Mouse (Mus musculus): Measurements from ENCODE around the gene Epop. TPM values are rescaled to one million over a fixed set of nuclear protein-coding genes. Genes with fewer than 3 reads are reported as not detected.

Gene Epop
- total RNA-seq, 2 experiments from 2014 or later = 2.5 to 7.5 TPM

GRCm38 (mm10) chr11:97597945-97598691, 31.4 kb downstream of the Epop start:
- ATAC-seq (replicated peaks; ENCODE audit: poor library complexity, severe bottlenecking) = no peak

DNA sequence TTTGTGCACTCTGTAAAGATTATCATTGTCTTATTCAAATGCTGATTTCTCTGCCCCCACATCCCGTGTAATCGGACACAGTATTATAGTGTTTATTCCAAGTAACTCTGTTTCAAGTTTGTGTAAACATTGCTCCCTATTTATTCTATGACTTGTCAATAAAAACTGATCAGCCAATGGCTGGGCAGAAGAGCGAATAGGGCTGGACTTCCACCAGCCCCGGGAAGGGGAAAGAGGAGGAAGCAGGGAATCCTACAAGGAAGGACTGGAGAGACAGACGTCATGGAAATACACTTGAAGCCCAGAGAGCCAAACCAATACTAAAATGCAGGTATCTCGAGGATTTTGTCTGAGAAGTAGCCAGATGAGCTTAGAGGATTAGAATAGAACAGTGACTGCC, 35.4 kb downstream of the Epop start:
- ATAC-seq (replicated peaks; ENCODE audit: poor library complexity, severe bottlenecking) = no peak

DNA sequence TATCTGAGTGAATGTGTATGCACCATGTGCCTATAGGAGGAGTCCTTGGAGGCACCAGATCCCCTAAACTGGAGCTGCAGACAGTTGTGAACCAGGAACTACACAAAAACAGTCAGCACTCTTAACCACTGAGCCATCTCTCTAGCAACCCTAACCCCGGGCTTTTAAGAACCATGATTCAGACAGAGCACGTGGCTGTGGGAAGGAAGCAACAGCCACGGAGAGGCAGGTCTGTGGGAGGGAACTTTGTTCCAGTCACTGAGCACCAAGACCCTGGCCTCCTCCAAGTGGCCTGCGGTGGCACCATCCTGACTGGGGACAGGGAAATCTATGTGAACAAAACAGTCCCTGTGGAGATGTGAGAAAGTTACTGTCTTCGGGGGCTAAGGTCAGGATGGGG, 37.6 kb downstream of the Epop start:
- ATAC-seq (replicated peaks; ENCODE audit: poor library complexity, severe bottlenecking) = peak; percentile 22; the same call in 1 of the 2 replicates

- ATAC-seq (replicated peaks; ENCODE audit: poor library complexity, severe bottlenecking) = no peak
These were observed 39.1 kb downstream of the Epop start for GRCm38 (mm10) chr11:97590227-97590960.

GRCm38 (mm10) chr11:97589216-97589615, 40.3 kb downstream of the Epop start:
- ATAC-seq (replicated peaks; ENCODE audit: poor library complexity, severe bottlenecking) = no peak

GRCm38 (mm10) chr11:97585932-97586331, 43.6 kb downstream of the Epop start:
- ATAC-seq (replicated peaks; ENCODE audit: poor library complexity, severe bottlenecking) = no peak

- no peak for ATAC-seq (replicated peaks; ENCODE audit: poor library complexity, severe bottlenecking)
These were observed 45.0 kb downstream of the Epop start for GRCm38 (mm10) chr11:97584476-97584875.

- ATAC-seq (replicated peaks; ENCODE audit: poor library complexity, severe bottlenecking) = no peak
These were observed 50.2 kb downstream of the Epop start for GRCm38 (mm10) chr11:97579088-97579857.

- ATAC-seq (replicated peaks; ENCODE audit: poor library complexity, severe bottlenecking) = no peak
These were observed 51.2 kb downstream of the Epop start for GRCm38 (mm10) chr11:97578286-97578685.

Other genes with a start within 250 kb of the Epop start
- gene Arhgap23, start 214.2 kb downstream of the Epop start, total RNA-seq (2014; fragmentation: Nextera tagmentation) = 9.7 and 13.0 TPM in 2 replicates
- 3.4 and 4.0 TPM in 2 replicates for gene Arhgap23, start 214.2 kb downstream of the Epop start, total RNA-seq (2017)
- not detected in 2 replicates for gene 4933428G20Rik, start 129.4 kb downstream of the Epop start, total RNA-seq (2014; fragmentation: Nextera tagmentation)
- gene 4933428G20Rik, start 129.4 kb downstream of the Epop start, total RNA-seq (2017) = 0.22 TPM in 1 of 2 replicates, not detected in the other
- not detected in 2 replicates for gene Srcin1, start 53.5 kb downstream of the Epop start, total RNA-seq (2014; fragmentation: Nextera tagmentation)
- gene Srcin1, start 53.5 kb downstream of the Epop start, total RNA-seq (2017) = not detected in 2 replicates
- 5.7 and 8.5 TPM in 2 replicates for gene Mllt6, start 33.7 kb upstream of the Epop start, total RNA-seq (2014; fragmentation: Nextera tagmentation)
- gene Mllt6, start 33.7 kb upstream of the Epop start, total RNA-seq (2017) = 4.9 and 6.5 TPM in 2 replicates
- gene Cisd3, start 56.1 kb upstream of the Epop start, total RNA-seq (2014; fragmentation: Nextera tagmentation) = 48.1 and 62.9 TPM in 2 replicates
- gene Cisd3, start 56.1 kb upstream of the Epop start, total RNA-seq (2017) = 0.82 and 6.5 TPM in 2 replicates
- 6.3 and 14.3 TPM in 2 replicates for gene Pcgf2, start 70.8 kb upstream of the Epop start, total RNA-seq (2014; fragmentation: Nextera tagmentation)
- 1.8 and 2.8 TPM in 2 replicates for gene Pcgf2, start 70.8 kb upstream of the Epop start, total RNA-seq (2017)
- gene Psmb3, start 73.7 kb upstream of the Epop start, total RNA-seq (2014; fragmentation: Nextera tagmentation) = 181 and 283 TPM in 2 replicates
- 168 and 196 TPM in 2 replicates for gene Psmb3, start 73.7 kb upstream of the Epop start, total RNA-seq (2017)
- gene Pip4k2b, start 115.0 kb upstream of the Epop start, total RNA-seq (2014; fragmentation: Nextera tagmentation) = 23.4 and 28.1 TPM in 2 replicates
- gene Pip4k2b, start 115.0 kb upstream of the Epop start, total RNA-seq (2017) = 16.6 and 20.8 TPM in 2 replicates
- 9.0 and 13.0 TPM in 2 replicates for gene Cwc25, start 136.9 kb upstream of the Epop start, total RNA-seq (2014; fragmentation: Nextera tagmentation)
- 16.3 and 18.9 TPM in 2 replicates for gene Cwc25, start 136.9 kb upstream of the Epop start, total RNA-seq (2017)
- gene 1700001P01Rik, start 146.2 kb upstream of the Epop start, total RNA-seq (2014; fragmentation: Nextera tagmentation) = not detected in 2 replicates
- not detected in 2 replicates for gene 1700001P01Rik, start 146.2 kb upstream of the Epop start, total RNA-seq (2017)
- gene Rpl23, start 152.7 kb upstream of the Epop start, total RNA-seq (2014; fragmentation: Nextera tagmentation) = 2,177 and 2,335 TPM in 2 replicates
- 2,263 and 3,329 TPM in 2 replicates for gene Rpl23, start 152.7 kb upstream of the Epop start, total RNA-seq (2017)
- 60.5 and 60.7 TPM in 2 replicates for gene Lasp1, start 169.3 kb upstream of the Epop start, total RNA-seq (2014; fragmentation: Nextera tagmentation)
- 92.5 and 124 TPM in 2 replicates for gene Lasp1, start 169.3 kb upstream of the Epop start, total RNA-seq (2017)
- 3.8 TPM in 1 of 2 replicates, not detected in the other for gene B230217C12Rik, start 211.1 kb upstream of the Epop start, total RNA-seq (2014; fragmentation: Nextera tagmentation)
- gene B230217C12Rik, start 211.1 kb upstream of the Epop start, total RNA-seq (2017) = 1.3 TPM in 1 of 2 replicates, not detected in the other

All from granulocyte monocyte progenitor cell, adult 5-6 weeks (primary cell).